Mouse (Mus musculus) embryonic facial prominence, embryonic 12.5 days (tissue): ENCODE results near the gene Tdgf1. TPM values are rescaled to one million over a fixed set of nuclear protein-coding genes. Genes with fewer than 3 reads are reported as not detected.

Experiments
- ATAC-seq: fragments of 200-750 bp; cut with Nextera tagmentation; 2 replicates; pipeline ENCODE4 v1.8.0; 2017; ENCODE audit not compliant: insufficient number of reproducible peaks, insufficient read depth, low FRiP score, low TSS enrichment
- H3K27ac ChIP-seq: fragments of 300-500 bp; sonication (generic); 2 replicates; pipeline ENCODE4 v1.5.1; 2016; ENCODE audit warnings: mild to moderate bottlenecking
- H3K27me3 ChIP-seq: fragments of 300-500 bp; sonication (generic); 2 replicates; pipeline ENCODE4 v1.6.1; 2016; ENCODE audit warnings: mild to moderate bottlenecking, moderate library complexity
- H3K36me3 ChIP-seq: fragments of 300-500 bp; sonication (generic); 2 replicates; pipeline ENCODE4 v1.6.1; 2016; ENCODE audit warnings: mild to moderate bottlenecking
- H3K4me1 ChIP-seq: fragments of 300-500 bp; sonication (generic); 2 replicates; pipeline ENCODE4 v1.6.1; 2016
- H3K4me2 ChIP-seq: fragments of 300-500 bp; sonication (generic); replicated peaks from 2 replicates; pipeline ENCODE4 v1.6.1; 2016; ENCODE audit warnings: mild to moderate bottlenecking, moderate library complexity
- H3K4me3 ChIP-seq: fragments of 300-500 bp; sonication (generic); 2 replicates; pipeline ENCODE4 v1.5.1; 2016; ENCODE audit warnings: mild to moderate bottlenecking
- H3K9ac ChIP-seq: fragments of 300-500 bp; sonication (generic); 2 replicates; pipeline ENCODE4 v1.6.1; 2016; ENCODE audit warnings: mild to moderate bottlenecking, moderate library complexity
- H3K9me3 ChIP-seq: fragments of 300-500 bp; sonication (generic); 2 replicates; pipeline ENCODE4 v1.6.1; 2016; ENCODE audit warnings: mild to moderate bottlenecking, moderate library complexity
- WGBS: fragments of 180-500 bp; shearing (Covaris S2); methylation state at CpG from one replicate; pipeline ENCODE4 v1.1.7; 2016; 5-methylcytosine and 5-hydroxymethylcytosine counted together
- polyA plus RNA-seq: library from polyadenylated mRNA; unstranded; fragments of >200 nt; fragmentation: Nextera tagmentation; extraction: Ambion mirVana; gene quantifications from 2 replicates; pipeline ENCODE4 v1.2.1, GENCODE M21; 2016

Tdgf1 gene
- polyA plus RNA-seq, 1 experiment from 2014 or later: not detected

GRCm38 (mm10) chr9:110907838-110908630 is 37.9 kb downstream of the Tdgf1 start:
- no peak overlapping the region for H3K27ac ChIP-seq
- no peaks in the 10 kb centered on the region for H3K36me3 ChIP-seq
- H3K4me1 ChIP-seq: no peaks in the 10 kb centered on the region
- 76% methylated on average over 4 of the region's 4 CpGs for WGBS
- no peaks in the 10 kb centered on the region for H3K27me3 ChIP-seq
- H3K4me2 ChIP-seq: no peak overlapping the region
- no peak overlapping the region for H3K4me3 ChIP-seq
- H3K9ac ChIP-seq: no peak overlapping the region
- no peaks in the 10 kb centered on the region for H3K9me3 ChIP-seq
- ATAC-seq: no peak

DNA sequence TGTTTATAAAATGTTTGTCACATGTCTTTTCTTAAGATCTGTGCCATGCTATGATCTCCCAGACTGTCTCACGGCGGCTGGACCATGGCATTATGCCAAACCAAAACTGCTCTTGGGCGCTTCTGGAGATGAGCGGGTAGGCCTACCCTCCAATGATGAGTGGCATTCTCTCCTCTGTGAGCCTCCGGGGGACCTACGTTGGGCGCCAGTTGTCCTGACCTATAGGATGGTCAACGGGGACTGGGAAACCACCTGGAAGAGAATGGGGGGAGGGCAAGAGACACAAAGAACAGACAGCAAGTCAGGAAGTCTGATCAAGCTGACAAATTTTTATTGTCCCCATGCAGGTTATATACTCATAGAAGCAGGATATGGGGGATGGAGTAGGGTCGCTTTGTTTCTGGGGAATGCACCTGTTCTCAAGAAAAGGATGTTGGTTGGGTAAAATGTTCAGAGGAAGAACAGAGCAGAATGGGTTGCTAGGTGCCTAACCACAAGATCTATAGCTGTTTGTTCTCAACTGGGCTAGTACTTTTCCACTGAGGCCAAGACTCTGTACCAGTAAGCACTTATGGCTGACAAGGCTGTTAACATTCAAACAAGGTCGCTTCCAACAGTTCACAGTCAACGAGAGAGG is 38.6 kb downstream of the Tdgf1 start:
- Histone ChIP-seq H3K36me3 (no peaks in the 10 kb centered on the region), H3K27ac (no peak overlapping the region), H3K9me3 (no peaks in the 10 kb centered on the region), H3K4me2 (no peak overlapping the region), H3K9ac (no peak overlapping the region), H3K27me3 (no peaks in the 10 kb centered on the region), H3K4me3 (no peak overlapping the region), H3K4me1 (no peaks in the 10 kb centered on the region)
- WGBS: 92% methylated on average over 11 of the region's 11 CpGs
- ATAC-seq: no peak

DNA sequence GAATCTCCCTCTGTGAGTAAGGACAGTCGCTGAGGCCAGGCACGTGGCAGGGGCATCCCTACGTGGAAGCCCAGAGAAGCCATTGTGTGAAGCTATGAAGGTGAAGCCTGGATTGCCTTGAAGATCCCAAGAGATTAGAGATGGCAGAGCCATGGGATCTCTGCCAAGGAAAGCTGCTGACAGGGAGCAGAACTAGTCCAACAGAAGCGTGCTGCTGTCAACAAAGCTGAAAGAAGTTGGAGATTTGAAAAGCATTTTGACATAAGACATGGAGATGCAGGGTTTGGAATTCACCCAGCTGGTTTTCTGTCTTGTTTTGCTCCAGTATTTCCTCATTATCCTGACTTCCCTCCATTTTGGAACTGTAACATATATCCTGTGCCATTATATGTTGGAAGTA is 43.7 kb downstream of the Tdgf1 start:
- H3K9ac ChIP-seq: no peak overlapping the region
- H3K27ac ChIP-seq: no peak overlapping the region
- no peak overlapping the region for H3K4me2 ChIP-seq
- no peak for ATAC-seq
- no peaks in the 10 kb centered on the region for H3K4me1 ChIP-seq
- H3K27me3 ChIP-seq: no peaks in the 10 kb centered on the region
- H3K36me3 ChIP-seq: no peaks in the 10 kb centered on the region
- WGBS: 79% methylated on average over 4 of the region's 4 CpGs
- H3K9me3 ChIP-seq: no peaks in the 10 kb centered on the region
- no peak overlapping the region for H3K4me3 ChIP-seq

DNA sequence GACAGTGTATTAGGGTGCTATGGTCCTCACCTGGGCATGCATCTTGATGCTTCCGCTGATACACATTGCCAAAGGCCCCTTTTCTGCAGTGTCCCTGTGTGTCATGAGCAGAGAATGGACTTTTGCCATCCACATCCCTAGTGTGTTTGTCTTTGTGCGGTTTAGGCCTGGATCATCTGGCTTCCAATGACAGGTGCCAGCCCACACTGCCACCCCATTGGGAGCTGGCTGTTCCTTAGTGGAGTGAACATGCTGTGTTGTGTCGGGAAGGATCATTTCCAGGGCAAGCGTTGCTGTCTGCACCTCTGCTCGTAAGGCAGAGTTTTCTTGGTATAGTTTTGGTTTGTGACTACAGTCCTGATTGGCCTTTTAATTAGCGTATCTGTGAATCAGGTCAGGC is 44.8 kb downstream of the Tdgf1 start:
- Histone ChIP-seq H3K4me1 (peaks cover 4% of the 10 kb centered on the region), H3K4me3 (no peak overlapping the region), H3K27me3 (no peaks in the 10 kb centered on the region), H3K9ac (no peak overlapping the region), H3K36me3 (no peaks in the 10 kb centered on the region), H3K4me2 (no peak overlapping the region), H3K27ac (no peak overlapping the region), H3K9me3 (no peaks in the 10 kb centered on the region)
- no peak for ATAC-seq
- 88% methylated on average over 6 of the region's 6 CpGs for WGBS

- no peak overlapping the region for H3K4me3 ChIP-seq
- H3K4me2 ChIP-seq: no peak overlapping the region
- no peak for ATAC-seq
- 61% methylated on average over 10 of the region's 10 CpGs for WGBS
- no peaks in the 10 kb centered on the region for H3K27me3 ChIP-seq
- H3K9ac ChIP-seq: no peak overlapping the region
- H3K9me3 ChIP-seq: no peaks in the 10 kb centered on the region
- H3K4me1 ChIP-seq: peaks cover 13% of the 10 kb centered on the region
- H3K27ac ChIP-seq: no peak overlapping the region
- H3K36me3 ChIP-seq: no peaks in the 10 kb centered on the region
These were observed 46.4 kb downstream of the Tdgf1 start for GRCm38 (mm10) chr9:110899451-110900008.

GRCm38 (mm10) chr9:110896595-110896994 is 49.4 kb downstream of the Tdgf1 start:
- no peak for ATAC-seq

DNA sequence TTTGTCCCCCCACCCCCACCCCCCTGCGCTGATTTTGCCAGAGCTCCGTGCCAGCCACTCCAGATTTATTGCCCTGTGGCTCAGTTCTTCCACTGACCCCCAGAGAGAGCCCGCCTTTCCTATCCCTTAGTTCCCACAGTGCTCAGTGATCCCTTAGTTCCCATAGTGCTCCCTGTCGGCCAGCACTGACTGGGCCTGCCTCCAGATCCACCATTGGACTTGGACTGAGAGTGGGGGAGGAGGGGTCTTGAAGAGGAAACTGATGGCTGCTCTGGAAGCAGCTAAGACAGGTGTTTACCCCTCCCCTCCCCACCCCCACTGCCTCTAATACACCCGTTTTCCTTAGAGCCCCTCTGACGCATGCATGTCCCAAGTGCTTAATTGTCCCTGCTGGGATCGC is 50.0 kb downstream of the Tdgf1 start:
- 15% methylated on average over 7 of the region's 7 CpGs for WGBS
- Histone ChIP-seq H3K9me3 (no peaks in the 10 kb centered on the region), H3K4me3 (peak overlapping the region; percentile 12; the same call in 1 of the 2 replicates), H3K27ac (0 out of 2 replicates have a peak overlapping the region, but pooled peaks have one; percentile 13), H3K36me3 (no peaks in the 10 kb centered on the region), H3K27me3 (0 out of 2 replicates have a peak, but pooled peaks cover 3% of the 10 kb centered on the region), H3K4me2 (peak overlapping the region; percentile 28), H3K4me1 (peaks cover 13% of the 10 kb centered on the region), H3K9ac (no peak overlapping the region)
- ATAC-seq: no peak

More at GRCm38 (mm10) chr9:110896595-110896994, 49.4 kb downstream of the Tdgf1 start:
- Histone ChIP-seq H3K27me3 (0 out of 2 replicates have a peak, but pooled peaks cover 3% of the 10 kb centered on the region), H3K4me1 (peaks cover 13% of the 10 kb centered on the region), H3K4me2 (peak overlapping the region; percentile 28), H3K27ac (0 out of 2 replicates have a peak overlapping the region, but pooled peaks have one; percentile 13), H3K9ac (no peak overlapping the region), H3K9me3 (no peaks in the 10 kb centered on the region), H3K4me3 (peak overlapping the region; percentile 12; the same call in 1 of the 2 replicates), H3K36me3 (no peaks in the 10 kb centered on the region)
- WGBS: 4% methylated on average over 6 of the region's 6 CpGs

- Histone ChIP-seq H3K4me3 (no peak overlapping the region), H3K4me1 (peaks cover 13% of the 10 kb centered on the region), H3K4me2 (no peak overlapping the region), H3K9me3 (no peaks in the 10 kb centered on the region), H3K36me3 (no peaks in the 10 kb centered on the region), H3K27ac (no peak overlapping the region), H3K27me3 (0 out of 2 replicates have a peak, but pooled peaks cover 3% of the 10 kb centered on the region), H3K9ac (no peak overlapping the region)
- no peak for ATAC-seq
- WGBS: 65% methylated on average over 5 of the region's 5 CpGs
These were observed 50.5 kb downstream of the Tdgf1 start for GRCm38 (mm10) chr9:110895507-110895906.

DNA sequence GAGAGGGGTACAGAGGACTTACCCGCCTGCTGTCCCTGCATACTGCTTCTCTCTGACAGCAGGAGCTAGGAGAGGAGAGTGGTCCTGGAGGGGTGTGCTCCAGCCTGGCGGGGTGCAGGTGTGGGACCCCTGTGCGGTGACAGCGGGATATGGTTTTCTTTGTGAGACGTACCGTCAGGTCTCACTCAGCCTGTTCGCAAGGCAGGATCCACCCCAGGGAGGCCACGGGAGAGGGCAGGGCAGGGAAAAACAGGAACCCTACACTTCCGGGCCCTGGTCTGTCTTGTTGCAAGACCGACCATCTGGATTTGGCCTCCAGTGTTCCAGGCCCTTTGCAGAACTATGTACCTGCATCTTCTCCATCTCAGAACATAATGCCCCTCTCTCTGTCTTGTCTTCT is 52.5 kb downstream of the Tdgf1 start:
- no peak for ATAC-seq
- Histone ChIP-seq H3K9ac (no peak overlapping the region), H3K27me3 (peaks cover 3% of the 10 kb centered on the region; the same call in 1 of the 2 replicates), H3K4me1 (peaks cover 13% of the 10 kb centered on the region), H3K4me2 (no peak overlapping the region), H3K36me3 (no peaks in the 10 kb centered on the region), H3K27ac (no peak overlapping the region), H3K4me3 (no peak overlapping the region), H3K9me3 (no peaks in the 10 kb centered on the region)
- 68% methylated on average over 10 of the region's 10 CpGs for WGBS

DNA sequence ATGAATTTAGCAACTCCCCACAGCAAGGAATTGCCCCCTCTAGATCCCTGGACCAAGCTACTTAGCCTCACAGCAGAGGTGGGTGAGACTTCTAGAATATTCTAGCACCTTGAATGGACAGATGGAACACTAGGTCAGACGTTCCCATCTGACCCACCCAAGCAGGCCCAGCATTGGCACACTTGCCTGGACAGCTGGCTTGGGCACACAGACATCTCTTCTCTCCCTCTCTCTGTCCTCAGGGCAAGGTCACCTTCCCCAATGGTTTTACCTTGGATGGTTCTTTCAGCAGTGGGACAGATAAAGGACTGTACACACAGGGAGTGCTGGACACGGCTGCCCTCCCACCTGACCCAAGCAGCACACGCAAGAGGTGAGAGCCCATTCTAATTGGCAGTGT is 53.4 kb downstream of the Tdgf1 start:
- 86% methylated on average over 3 of the region's 3 CpGs for WGBS
- Histone ChIP-seq H3K9ac (no peak overlapping the region), H3K4me1 (peaks cover 13% of the 10 kb centered on the region), H3K4me3 (no peak overlapping the region), H3K27me3 (peaks cover 3% of the 10 kb centered on the region; the same call in 1 of the 2 replicates), H3K36me3 (no peaks in the 10 kb centered on the region), H3K4me2 (no peak overlapping the region), H3K27ac (no peak overlapping the region), H3K9me3 (no peaks in the 10 kb centered on the region)
- no peak for ATAC-seq

DNA sequence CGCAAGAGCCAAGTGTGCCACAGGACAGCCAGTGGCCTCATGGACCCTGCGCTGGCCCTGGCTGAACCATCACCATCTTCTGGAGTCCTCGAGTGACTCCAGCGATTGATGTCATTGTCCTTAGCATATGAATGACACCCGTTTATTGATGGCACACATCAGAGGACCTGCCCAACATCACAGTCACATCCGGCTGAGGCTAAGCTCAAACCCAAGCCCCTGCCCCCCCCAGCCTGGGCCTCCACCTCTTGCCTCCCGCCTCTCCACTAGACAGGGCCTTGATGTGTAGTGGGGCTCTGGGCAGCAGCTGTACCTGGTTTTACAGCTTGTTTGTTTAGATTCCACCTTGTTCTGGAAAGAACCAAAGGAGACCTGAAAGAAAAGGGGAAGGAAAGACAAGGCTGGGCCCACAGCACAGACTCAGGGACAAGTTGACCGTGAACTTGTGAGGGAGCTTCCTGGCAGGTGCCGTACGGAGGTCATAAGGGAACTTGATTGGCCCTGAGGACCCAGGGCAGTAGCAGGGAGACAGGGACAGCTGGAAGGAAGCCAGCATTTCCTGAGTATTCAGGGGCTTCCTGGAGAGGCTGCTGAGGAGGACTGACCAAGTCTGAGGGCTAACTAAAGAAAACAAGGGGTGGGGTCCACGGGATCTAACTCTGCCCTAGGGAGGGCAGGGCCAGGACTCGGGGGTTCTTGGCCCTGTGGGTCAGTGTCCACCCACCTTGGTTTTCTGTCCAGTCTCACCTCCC is 54.7 kb downstream of the Tdgf1 start:
- Histone ChIP-seq H3K4me1 (peaks cover 9% of the 10 kb centered on the region), H3K9me3 (no peaks in the 10 kb centered on the region), H3K27ac (no peak overlapping the region), H3K4me3 (no peak overlapping the region), H3K27me3 (peaks cover 3% of the 10 kb centered on the region; the same call in 1 of the 2 replicates), H3K9ac (no peak overlapping the region), H3K4me2 (no peak overlapping the region), H3K36me3 (no peaks in the 10 kb centered on the region)
- no peak for ATAC-seq
- WGBS: 81% methylated on average over 12 of the region's 12 CpGs
